Mouse (Mus musculus) midbrain, embryonic 16.5 days (tissue): ENCODE data around the gene Olfr31. TPM values are rescaled to one million over a fixed set of nuclear protein-coding genes. Genes with fewer than 3 reads are reported as not detected.

ENCODE experiments used
- ATAC-seq: fragments of 200-750 bp; cut with Nextera tagmentation; 2 replicates; pipeline ENCODE4 v1.8.0; 2017; ENCODE audit warnings: moderate TSS enrichment
- H3K27ac ChIP-seq: fragments of 300-500 bp; sonication (generic); 2 replicates; pipeline ENCODE4 v1.5.1; 2014; ENCODE audit warnings: mild to moderate bottlenecking, low read length, mixed read lengths
- H3K27me3 ChIP-seq: fragments of 300-500 bp; sonication (generic); 2 replicates; pipeline ENCODE4 v1.6.1; 2014; ENCODE audit warnings: low read depth, low read length, mixed read lengths; ENCODE audit not compliant: control insufficient read depth, insufficient read depth
- H3K36me3 ChIP-seq: fragments of 300-500 bp; sonication (generic); 2 replicates; pipeline ENCODE4 v1.6.1; 2014; ENCODE audit warnings: mild to moderate bottlenecking, low read length, moderate library complexity, mixed read lengths; ENCODE audit not compliant: control insufficient read depth, insufficient read depth
- H3K4me1 ChIP-seq: fragments of 300-500 bp; sonication (generic); 2 replicates; pipeline ENCODE4 v1.6.1; 2014; ENCODE audit warnings: mild to moderate bottlenecking, low read length, mixed read lengths; ENCODE audit not compliant: control insufficient read depth, insufficient read depth
- H3K4me2 ChIP-seq: fragments of 300-500 bp; sonication (generic); 2 replicates; pipeline ENCODE4 v1.6.1; 2014; ENCODE audit warnings: mild to moderate bottlenecking, low read length, mixed read lengths
- H3K4me3 ChIP-seq: fragments of 300-500 bp; sonication (generic); 2 replicates; pipeline ENCODE4 v1.5.1; 2014; ENCODE audit warnings: low read depth, mild to moderate bottlenecking, low read length, moderate library complexity, mixed read lengths
- H3K9ac ChIP-seq: fragments of 300-500 bp; sonication (generic); 2 replicates; pipeline ENCODE4 v1.6.1; 2014; ENCODE audit warnings: low read depth, low read length, mixed read lengths
- H3K9me3 ChIP-seq: fragments of 300-500 bp; sonication (generic); replicated peaks from 2 replicates; pipeline ENCODE4 v1.6.1; 2014; ENCODE audit warnings: mild to moderate bottlenecking, low read length, mixed read lengths; ENCODE audit not compliant: control insufficient read depth, poor library complexity, severe bottlenecking
- WGBS: fragments of 180-500 bp; shearing (Covaris S2); extraction: QIAGEN DNeasy Blood & Tissue Kit; methylation state at CpG from one replicate; pipeline ENCODE4 v1.1.7; 2014; 5-methylcytosine and 5-hydroxymethylcytosine counted together
- polyA plus RNA-seq: library from polyadenylated mRNA; unstranded; fragments of >200 nt; fragmentation: Nextera tagmentation; extraction: Ambion mirVana; gene quantifications from 2 replicates; pipeline ENCODE4 v1.2.1, GENCODE M21; 2015

The Olfr31 gene
- polyA plus RNA-seq, 1 experiment from 2014 or later = not detected

GRCm38 (mm10) chr14:14347836-14348621 is 25.4 kb downstream of the Olfr31 start:
- ATAC-seq = 0 out of 2 replicates have a peak, but pooled peaks have one; percentile 1

DNA sequence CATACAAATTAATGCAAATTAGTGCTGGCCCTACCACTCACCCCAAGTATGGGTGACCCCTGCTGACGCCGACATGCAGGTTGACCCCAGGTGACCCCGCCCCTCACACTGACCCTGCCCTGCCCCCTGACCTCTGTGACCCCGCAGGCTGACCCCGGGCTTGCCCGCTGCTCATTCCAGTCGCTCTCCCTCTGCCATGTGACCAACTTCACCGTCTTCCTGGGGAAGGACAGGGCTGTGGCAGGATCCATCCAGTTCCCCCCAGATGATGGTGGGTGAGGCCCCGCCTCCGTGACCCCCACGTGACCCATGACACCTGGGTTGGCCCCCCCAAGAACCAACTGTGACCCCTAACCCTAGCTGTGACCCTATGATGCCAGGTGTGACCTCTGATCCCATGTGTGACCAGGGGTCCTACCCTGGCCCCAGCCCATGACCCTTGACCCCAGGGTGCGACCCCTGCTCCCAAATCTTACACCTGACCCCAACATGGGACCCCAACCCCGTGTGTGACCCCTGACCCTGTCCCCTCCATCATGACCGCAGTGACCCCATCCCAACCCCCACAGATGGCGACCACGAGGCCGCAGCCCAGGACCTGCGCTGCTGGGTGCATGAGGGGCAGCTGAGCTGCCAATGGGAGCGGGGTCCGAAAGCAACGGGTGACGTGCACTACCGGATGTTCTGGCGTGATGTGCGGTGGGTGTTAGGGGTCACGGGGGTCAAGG is 26.2 kb downstream of the Olfr31 start:
- 92% methylated on average over 26 of the region's 26 CpGs for WGBS
- ATAC-seq = no peak
- no peaks in the 10 kb centered on the region for H3K4me1 ChIP-seq
- H3K36me3 ChIP-seq = 0 out of 2 replicates have a peak, but pooled peaks cover 3% of the 10 kb centered on the region
- no peak overlapping the region for H3K27ac ChIP-seq
- no peak overlapping the region for H3K4me2 ChIP-seq
- no peak overlapping the region for H3K9ac ChIP-seq
- H3K9me3 ChIP-seq = peaks cover 20% of the 10 kb centered on the region; the same call in 1 of the 2 replicates
- no peaks in the 10 kb centered on the region for H3K27me3 ChIP-seq
- no peak overlapping the region for H3K4me3 ChIP-seq

More at GRCm38 (mm10) chr14:14347836-14348621, 25.4 kb downstream of the Olfr31 start:
- no peak overlapping the region for H3K4me3 ChIP-seq
- no peaks in the 10 kb centered on the region for H3K4me1 ChIP-seq
- H3K4me2 ChIP-seq = no peak overlapping the region
- 95% methylated on average over 14 of the region's 14 CpGs for WGBS
- H3K27me3 ChIP-seq = no peaks in the 10 kb centered on the region
- no peak overlapping the region for H3K9ac ChIP-seq
- H3K9me3 ChIP-seq = peaks cover 23% of the 10 kb centered on the region; the same call in 1 of the 2 replicates
- 0 out of 2 replicates have a peak, but pooled peaks cover 3% of the 10 kb centered on the region for H3K36me3 ChIP-seq
- H3K27ac ChIP-seq = no peak overlapping the region

DNA sequence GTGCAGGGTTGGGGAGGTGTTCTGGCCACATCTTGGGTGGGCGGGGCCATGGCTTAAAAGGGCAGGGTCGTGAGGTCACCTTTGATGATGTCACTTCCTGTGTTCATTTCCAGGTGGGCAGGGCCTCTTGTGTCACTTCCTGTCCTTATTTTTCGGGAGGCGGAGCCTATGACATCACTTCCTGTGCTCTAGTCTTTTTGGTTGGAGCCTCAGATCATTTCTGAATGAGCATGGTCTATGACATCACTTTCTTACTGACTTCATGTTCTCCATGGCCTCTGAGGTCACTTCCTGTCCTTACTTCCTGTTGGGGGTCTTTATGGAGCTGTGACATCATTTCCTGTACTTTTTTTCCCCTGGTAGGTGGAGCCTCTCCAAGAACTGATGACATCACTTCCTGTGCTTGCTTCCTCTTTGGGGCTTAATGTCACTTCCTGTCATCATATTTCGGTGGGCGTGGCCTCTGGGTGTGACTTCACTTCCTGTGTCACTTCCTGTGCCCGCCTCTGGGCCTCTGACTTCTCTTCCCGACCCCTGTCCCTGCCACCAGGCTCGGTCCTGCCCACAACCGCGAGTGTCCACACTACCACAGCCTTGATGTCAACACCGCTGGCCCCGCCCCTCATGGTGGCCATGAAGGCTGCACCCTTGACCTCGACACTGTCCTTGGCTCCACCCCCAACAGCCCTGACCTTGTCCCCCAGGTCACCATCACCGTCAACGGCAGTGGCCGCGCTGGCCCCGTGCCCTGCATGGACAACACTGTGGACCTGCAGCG is 27.0 kb downstream of the Olfr31 start:
- H3K4me2 ChIP-seq = no peak overlapping the region
- 0 out of 2 replicates have a peak, but pooled peaks cover 3% of the 10 kb centered on the region for H3K36me3 ChIP-seq
- 98% methylated on average over 20 of the region's 20 CpGs for WGBS
- no peak overlapping the region for H3K27ac ChIP-seq
- ATAC-seq = no peak
- H3K9ac ChIP-seq = no peak overlapping the region
- no peaks in the 10 kb centered on the region for H3K27me3 ChIP-seq
- H3K4me1 ChIP-seq = no peaks in the 10 kb centered on the region
- peaks cover 20% of the 10 kb centered on the region; the same call in 1 of the 2 replicates for H3K9me3 ChIP-seq
- no peak overlapping the region for H3K4me3 ChIP-seq

DNA sequence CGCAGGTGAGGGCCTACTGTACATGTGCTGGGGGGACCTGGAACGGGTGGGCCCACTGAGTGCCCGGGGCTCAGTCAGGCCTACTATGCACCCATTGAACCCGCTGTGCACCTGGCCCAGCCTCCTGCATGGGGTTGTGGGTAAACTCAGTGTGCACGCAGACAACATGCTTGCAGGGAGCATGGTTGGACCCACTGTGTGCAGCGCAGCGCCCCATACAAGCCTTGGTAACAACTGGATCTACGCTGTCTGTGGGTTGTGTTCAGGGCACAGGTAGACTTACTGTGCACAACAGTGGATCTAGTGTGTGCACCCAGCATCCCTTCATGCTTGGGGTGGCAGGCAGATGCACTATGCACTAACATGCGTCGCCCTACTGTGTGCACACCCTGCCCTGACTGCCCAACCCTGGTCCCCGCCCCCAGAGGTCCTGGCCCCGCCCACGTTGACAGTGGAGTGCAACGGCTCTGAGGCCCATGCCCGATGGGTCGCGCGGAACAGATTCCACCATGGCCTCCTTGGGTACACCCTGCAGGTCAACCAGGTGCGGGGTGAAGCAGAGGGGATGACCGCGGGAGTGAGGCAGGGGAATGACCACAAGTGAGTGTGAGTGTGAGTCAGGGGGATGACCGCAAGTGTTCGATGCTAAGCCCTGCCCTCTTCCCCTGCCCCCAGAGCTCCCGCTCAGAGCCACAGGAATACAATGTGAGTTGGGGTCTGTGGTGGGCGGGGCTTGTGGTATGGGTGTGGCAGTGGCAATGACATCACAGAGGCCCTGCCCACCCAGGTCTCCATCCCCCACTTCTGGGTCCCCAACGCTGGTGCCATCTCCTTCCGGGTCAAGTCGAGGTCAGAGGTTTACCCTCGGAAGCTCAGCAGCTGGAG is 27.9 kb downstream of the Olfr31 start:
- Histone ChIP-seq H3K27me3 (no peaks in the 10 kb centered on the region), H3K27ac (no peak overlapping the region), H3K9ac (no peak overlapping the region), H3K4me1 (no peaks in the 10 kb centered on the region), H3K4me3 (no peak overlapping the region), H3K36me3 (0 out of 2 replicates have a peak, but pooled peaks cover 3% of the 10 kb centered on the region), H3K9me3 (peaks cover 20% of the 10 kb centered on the region; the same call in 1 of the 2 replicates), H3K4me2 (no peak overlapping the region)
- WGBS = 98% methylated on average over 29 of the region's 29 CpGs
- ATAC-seq = no peak

GRCm38 (mm10) chr14:14351148-14351455 is 28.5 kb downstream of the Olfr31 start:
- H3K4me1 ChIP-seq = no peaks in the 10 kb centered on the region
- ATAC-seq = no peak

GRCm38 (mm10) chr14:14351721-14352590 is 29.3 kb downstream of the Olfr31 start:
- ATAC-seq = peak; percentile 23
- 77% methylated on average over 9 of the region's 9 CpGs for WGBS
- H3K4me1 ChIP-seq = no peaks in the 10 kb centered on the region
- no peak overlapping the region for H3K27ac ChIP-seq
- H3K9ac ChIP-seq = no peak overlapping the region
- H3K4me2 ChIP-seq = no peak overlapping the region
- no peaks in the 10 kb centered on the region for H3K27me3 ChIP-seq
- H3K9me3 ChIP-seq = peaks cover 20% of the 10 kb centered on the region; the same call in 1 of the 2 replicates
- no peak overlapping the region for H3K4me3 ChIP-seq
- H3K36me3 ChIP-seq = 0 out of 2 replicates have a peak, but pooled peaks cover 3% of the 10 kb centered on the region

More at GRCm38 (mm10) chr14:14351148-14351455, 28.5 kb downstream of the Olfr31 start:
- Histone ChIP-seq H3K9me3 (peaks cover 20% of the 10 kb centered on the region; the same call in 1 of the 2 replicates), H3K36me3 (0 out of 2 replicates have a peak, but pooled peaks cover 3% of the 10 kb centered on the region), H3K4me3 (no peak overlapping the region), H3K27ac (no peak overlapping the region), H3K27me3 (no peaks in the 10 kb centered on the region), H3K9ac (no peak overlapping the region), H3K4me2 (no peak overlapping the region)
- WGBS = 97% methylated on average over 7 of the region's 7 CpGs

GRCm38 (mm10) chr14:14352606-14353005 is 30.0 kb downstream of the Olfr31 start:
- Histone ChIP-seq H3K9ac (no peak overlapping the region), H3K4me3 (no peak overlapping the region), H3K27ac (no peak overlapping the region), H3K27me3 (no peaks in the 10 kb centered on the region), H3K9me3 (peaks cover 20% of the 10 kb centered on the region; the same call in 1 of the 2 replicates), H3K4me2 (no peak overlapping the region), H3K36me3 (0 out of 2 replicates have a peak, but pooled peaks cover 3% of the 10 kb centered on the region), H3K4me1 (no peaks in the 10 kb centered on the region)
- WGBS = 70% methylated on average over 6 of the region's 6 CpGs
- no peak for ATAC-seq
